Mouse (Mus musculus) CH12.LX (cell line): ENCODE measurements at regions not wholly inside any gene's neighbourhood (a gene's known extent, or its start where the extent isn't known, plus 50 kb on each side); places are given as distances from the start of the nearest gene placed in this dataset.

ENCODE experiments used
- BHLHE40 ChIP-seq: IDR thresholded peaks from 2 replicates; pipeline ENCODE4 v1.6.1; 2011; ENCODE audit warnings: mild to moderate bottlenecking, low read depth, low read length, improper control_type of control experiment
- CTCF ChIP-seq, 2 experiments: IDR thresholded peaks in 1 of 2; conservative IDR thresholded peaks in 1 of 2; 2 replicates each; pipeline ENCODE4 v1.5.1; 2011 to 2012; ENCODE audit warnings: low read depth in 2 of 2, low read length in 2 of 2, improper control_type of control experiment in 1 of 2, inconsistent platforms in 1 of 2, mild to moderate bottlenecking in 1 of 2, moderate library complexity in 1 of 2
- E2F4 ChIP-seq: IDR thresholded peaks from 2 replicates; pipeline ENCODE4 v1.6.1; 2011; ENCODE audit warnings: low read depth, low read length, improper control_type of control experiment; ENCODE audit not compliant: insufficient replicate concordance
- EP300 ChIP-seq: IDR thresholded peaks from 2 replicates; pipeline ENCODE4 v1.6.1; 2011; ENCODE audit warnings: low read length, improper control_type of control experiment
- HCFC1 ChIP-seq: IDR thresholded peaks from 2 replicates; pipeline ENCODE4 v1.6.1; 2012; ENCODE audit warnings: low read depth, mild to moderate bottlenecking, inconsistent platforms, low read length, improper control_type of control experiment
- SIN3A ChIP-seq: IDR thresholded peaks from 2 replicates; pipeline ENCODE4 v1.6.1; 2012; ENCODE audit warnings: low read length, improper control_type of control experiment, inconsistent platforms
- USF1 ChIP-seq: IDR thresholded peaks from 2 replicates; pipeline ENCODE4 v1.6.1; 2014; ENCODE audit warnings: low read depth, mild to moderate bottlenecking, inconsistent platforms, low read length, improper control_type of control experiment

DNA sequence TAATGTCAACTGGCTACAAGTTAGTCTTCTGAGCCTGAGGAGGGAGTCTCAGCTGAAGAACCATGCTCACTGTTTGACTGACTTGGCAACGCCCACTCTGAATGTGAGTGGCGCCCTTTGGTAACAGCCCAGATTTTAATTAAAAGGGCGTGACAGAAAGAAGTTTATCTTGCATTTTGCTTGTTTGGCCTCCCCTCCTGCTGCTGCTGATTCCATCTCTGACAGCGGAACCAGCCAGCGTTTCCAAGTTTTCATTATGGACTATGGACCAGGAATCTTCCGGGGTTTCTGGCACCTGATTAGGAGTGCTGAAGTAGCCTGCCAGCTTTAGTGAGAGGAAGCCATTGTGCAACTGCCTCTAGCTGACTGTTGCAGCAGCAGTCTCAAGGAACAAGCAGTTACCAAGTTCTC is 66.7 kb downstream of the Arrdc4 start:
- TF ChIP-seq CTCF (conservative IDR thresholded peaks at IDR 0.05 in 1 of 2, IDR thresholded peaks at IDR 0.05 in 1 of 2; ENCODE audit: low read depth in 2 of 2, low read length in 2 of 2): no peak
- no peak for TF ChIP-seq BHLHE40
- TF ChIP-seq SIN3A: no peak
- no peak for TF ChIP-seq EP300
- TF ChIP-seq HCFC1: no peak
- TF ChIP-seq E2F4: no peak
- no peak for TF ChIP-seq USF1
